Mouse (Mus musculus) MEL (cell line): ENCODE results near the gene Arid5b.

Experiments
- CTCF ChIP-seq, 3 experiments: IDR thresholded peaks in 2 of 3; conservative IDR thresholded peaks in 1 of 3; 2 replicates each; pipeline ENCODE4 v1.5.1; 2011 to 2012; ENCODE audit warnings: low read length in 3 of 3, low read depth in 2 of 3, mild to moderate bottlenecking in 2 of 3, improper control_type of control experiment in 1 of 3, inconsistent platforms in 1 of 3, mixed read lengths in 1 of 3, moderate library complexity in 1 of 3; ENCODE audit not compliant: control insufficient read depth in 1 of 3, insufficient read depth in 1 of 3, poor library complexity in 1 of 3, severe bottlenecking in 1 of 3
- ELF1 ChIP-seq: IDR thresholded peaks from 2 replicates; pipeline ENCODE4 v1.6.1; 2014; ENCODE audit warnings: low read depth, mild to moderate bottlenecking, inconsistent platforms, low read length, improper control_type of control experiment, moderate library complexity
- EP300 ChIP-seq, 2 experiments: IDR thresholded peaks; 2 replicates each; pipeline ENCODE4 v1.6.1; 2011; ENCODE audit warnings: improper control_type of control experiment in 2 of 2, low read length in 2 of 2, low read depth in 1 of 2, mild to moderate bottlenecking in 1 of 2
- HCFC1 ChIP-seq: IDR thresholded peaks from 2 replicates; pipeline ENCODE4 v1.6.1; 2012; ENCODE audit warnings: low read depth, mild to moderate bottlenecking, inconsistent platforms, low read length, improper control_type of control experiment, moderate library complexity
- NELFE ChIP-seq: IDR thresholded peaks from 2 replicates; pipeline ENCODE4 v1.6.1; 2011; ENCODE audit warnings: low read depth, low read length, improper control_type of control experiment
- POLR2A ChIP-seq, 2 experiments: IDR thresholded peaks; 2 replicates each; pipeline ENCODE4 v1.6.1; 2011 to 2012; ENCODE audit warnings: low read length in 2 of 2, mild to moderate bottlenecking in 2 of 2, control low read depth in 1 of 2, improper control_type of control experiment in 1 of 2, low read depth in 1 of 2, moderate library complexity in 1 of 2; ENCODE audit not compliant: control insufficient read depth in 1 of 2, insufficient read depth in 1 of 2, poor library complexity in 1 of 2
- POLR2AphosphoS5 ChIP-seq: IDR thresholded peaks from 2 replicates; pipeline ENCODE4 v1.6.1; 2012; ENCODE audit warnings: low read depth, borderline replicate concordance, mild to moderate bottlenecking, inconsistent platforms, low read length, moderate library complexity, mixed read lengths
- RAD21 ChIP-seq: IDR thresholded peaks from 2 replicates; pipeline ENCODE4 v1.6.1; 2011; ENCODE audit warnings: mild to moderate bottlenecking, low read depth, low read length, improper control_type of control experiment
- ZC3H11A ChIP-seq: IDR thresholded peaks from 2 replicates; pipeline ENCODE4 v1.6.1; 2012; ENCODE audit warnings: low read depth, mild to moderate bottlenecking, inconsistent platforms, low read length, improper control_type of control experiment
- ZNF384 ChIP-seq: IDR thresholded peaks from 2 replicates; pipeline ENCODE4 v1.6.1; 2012; ENCODE audit warnings: low read depth, mild to moderate bottlenecking, inconsistent platforms, low read length, improper control_type of control experiment

GRCm38 (mm10) chr10:68218678-68219077 lies 59.9 kb downstream of the Arid5b start:
- TF ChIP-seq POLR2A (IDR thresholded peaks at IDR 0.05; ENCODE audit: control insufficient read depth in 1 of 2, insufficient read depth in 1 of 2, low read depth in 1 of 2, low read length in 2 of 2, poor library complexity in 1 of 2) (no peak), EP300 (IDR thresholded peaks at IDR 0.05; ENCODE audit: low read depth in 1 of 2, low read length in 2 of 2) (no peak), ZNF384 (no peak), RAD21 (no peak), CTCF (IDR thresholded peaks at IDR 0.05 in 2 of 3, conservative IDR thresholded peaks at IDR 0.05 in 1 of 3; ENCODE audit: control insufficient read depth in 1 of 3, insufficient read depth in 1 of 3, low read depth in 2 of 3, low read length in 3 of 3, poor library complexity in 1 of 3, severe bottlenecking in 1 of 3) (no peak), POLR2AphosphoS5 (no peak), HCFC1 (no peak), NELFE (no peak), ZC3H11A (no peak), ELF1 (no peak)
